Mouse (Mus musculus) gastrocnemius, postnatal 36 days (tissue): Measurements from ENCODE around the gene Wdr35. TPM values are rescaled to one million over a fixed set of nuclear protein-coding genes. Genes with fewer than 3 reads are reported as not detected.
"Not testable (repeated sequence)": the region's sequence is repeated elsewhere in the genome, so short reads cannot be mapped to it uniquely, and the experiment has no call there.

ENCODE experiments used
- DNase-seq, 2 experiments: peaks; one replicate each; pipeline ENCODE4 v3.0.0; 2022
- intact Hi-C: fragments of 180-260 bp; cut with DNase I; formaldehyde crosslinking; loops from one replicate; pipeline ENCODE4 v1.15.1; 2025
- total RNA-seq, 2 experiments: library from RNA; stranded (reverse); gene quantifications; 2 replicates each; pipeline ENCODE4 v1.2.3; 2021

The Wdr35 gene
- total RNA-seq, 2 experiments from 2014 or later, result 9.3 to 10.6 TPM

DNA sequence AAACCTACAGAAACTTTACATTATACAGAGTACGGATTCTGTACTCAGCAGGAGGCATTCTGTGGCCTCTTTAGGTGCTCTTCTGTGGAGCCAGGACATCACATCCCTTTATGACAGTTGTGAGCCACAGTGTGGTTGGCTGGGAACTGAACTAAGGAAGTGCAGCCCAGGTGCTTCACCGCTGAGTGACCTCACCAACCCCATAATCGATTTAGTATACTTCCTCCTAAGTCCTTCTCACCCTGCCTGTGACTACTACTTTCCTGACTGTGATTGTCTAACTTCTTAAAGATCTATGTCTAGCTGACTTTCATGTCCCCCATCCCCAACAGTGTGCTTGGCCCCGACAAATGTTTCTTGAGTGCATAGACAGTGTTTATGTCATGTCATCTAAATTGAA is 24.6 kb downstream of the Wdr35 start:
- intact Hi-C loops, result no loop called here

DNA sequence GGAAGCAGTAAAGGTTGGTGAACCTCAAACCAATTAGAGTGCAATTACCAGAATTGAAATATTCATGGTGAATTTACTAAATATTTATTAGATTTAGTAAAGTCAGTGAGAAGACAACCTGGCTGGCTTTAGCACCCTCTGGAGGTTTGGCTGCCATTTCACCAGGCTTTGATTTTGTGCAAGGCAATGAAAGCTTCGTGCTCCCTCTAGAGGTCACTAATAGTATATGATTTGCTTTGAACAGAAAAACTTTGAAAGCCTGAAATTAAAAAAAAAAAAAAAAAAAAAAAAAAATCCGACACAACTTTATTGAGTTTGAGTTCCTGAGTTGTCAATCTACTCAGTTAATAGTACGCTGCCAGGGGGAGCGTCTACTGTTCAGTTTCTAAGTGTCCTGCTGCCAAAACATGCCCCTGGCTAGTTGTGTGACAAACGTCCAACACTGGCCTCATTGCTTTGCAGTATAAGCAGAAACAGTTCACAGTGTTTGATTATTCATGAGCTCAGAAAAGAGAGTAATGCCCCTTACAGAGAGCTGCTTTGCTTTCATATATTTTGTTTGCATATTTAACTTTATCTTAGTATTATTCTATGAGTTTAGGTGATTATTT is 28.5 kb downstream of the Wdr35 start:
- DNase-seq, result peak in 1 of 2 experiments; percentile 59
- intact Hi-C loops, result loop anchor here (1.0 to 10.0 kb wide), 3 partner anchors 113 to 307 kb away; partner anchors contain the start of gene Sdc1

More for the DNA sequence above, 24.6 kb downstream of the Wdr35 start:
- no peak for DNase-seq

DNA sequence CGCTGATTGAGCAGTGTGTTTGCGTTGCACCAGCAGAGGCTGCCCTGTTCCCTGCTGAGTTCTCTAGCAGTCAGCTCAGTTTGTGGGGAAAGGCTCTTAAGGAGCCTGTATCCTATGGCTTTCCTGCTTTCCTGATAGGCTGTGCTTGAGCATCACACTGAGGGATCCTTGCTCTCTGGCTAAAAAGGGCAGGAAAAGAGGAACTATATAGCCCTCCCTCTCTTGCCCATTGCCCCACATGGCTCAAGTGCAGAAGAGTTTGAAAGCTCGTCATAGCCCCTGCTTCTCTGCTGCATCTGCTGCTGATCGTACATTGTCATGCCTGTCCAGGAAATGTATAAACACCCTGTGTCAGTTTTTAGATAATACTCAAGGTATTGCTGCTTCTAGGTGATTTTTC is 33.5 kb downstream of the Wdr35 start:
- intact Hi-C loops, result loop anchor here (10.0 kb wide), 1 partner anchor 312 kb away; no protein-coding TSS in a partner anchor
- no peak for DNase-seq

DNA sequence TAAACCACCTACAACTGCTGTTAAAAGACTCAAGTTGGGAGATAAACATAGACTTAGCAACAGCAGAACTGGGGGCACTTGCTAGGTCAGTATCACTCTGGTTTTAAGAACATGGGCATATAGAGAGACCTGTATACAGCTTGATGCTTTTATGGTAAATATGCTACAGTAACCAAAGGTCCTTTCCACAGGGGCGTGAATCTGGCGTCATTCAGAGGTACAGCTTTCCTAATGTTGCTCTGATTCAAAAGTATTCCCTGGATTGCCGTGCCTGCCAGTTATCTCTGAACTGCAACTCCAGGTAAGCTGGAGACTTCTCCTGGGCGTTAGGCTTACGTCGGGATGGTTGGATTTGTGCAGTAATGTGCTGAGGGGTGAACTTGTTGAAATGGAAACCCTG is 34.1 kb downstream of the Wdr35 start:
- DNase-seq, result no peak
- intact Hi-C loops, result loop anchor here (10.0 kb wide), 1 partner anchor 313 kb away; no protein-coding TSS in a partner anchor

DNA sequence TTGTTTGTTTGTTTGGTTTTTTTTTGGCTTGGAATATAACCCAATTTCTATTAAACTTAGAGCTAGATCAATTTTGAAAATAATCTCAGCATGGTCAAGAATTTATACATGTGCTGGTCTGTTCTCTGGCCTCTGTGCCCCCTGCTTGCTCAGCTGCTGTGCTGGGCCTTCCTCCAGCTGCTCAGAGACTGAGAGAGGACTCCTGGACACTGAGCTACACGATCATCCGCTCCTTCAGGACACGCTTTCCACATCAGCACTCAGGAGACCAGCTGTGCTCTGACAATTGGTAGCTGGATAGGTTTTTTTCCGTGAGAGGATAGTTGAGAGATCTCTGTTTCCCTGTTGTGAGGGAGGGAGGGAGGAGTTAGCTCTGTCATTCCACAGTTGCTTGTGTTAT is 36.6 kb downstream of the Wdr35 start:
- no peak for DNase-seq
- intact Hi-C loops, result no loop called here

DNA sequence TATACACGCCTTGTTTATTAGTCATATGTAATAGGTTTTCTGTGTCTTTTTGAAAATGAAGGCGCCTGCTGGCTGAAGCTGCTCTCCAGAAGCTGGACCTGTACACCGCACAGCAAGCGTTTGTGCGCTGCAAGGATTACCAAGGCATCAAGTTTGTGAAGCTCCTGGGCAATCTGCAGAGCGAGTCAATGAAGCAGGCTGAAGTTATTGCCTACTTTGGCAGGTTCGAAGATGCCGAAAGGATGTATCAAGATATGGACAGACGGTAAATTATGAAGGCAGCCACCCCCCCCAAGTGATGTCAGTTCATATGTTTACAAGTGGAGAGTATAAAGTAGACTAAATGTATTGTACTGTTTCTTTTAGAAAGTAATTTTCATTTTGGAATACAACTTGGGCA is 42.7 kb downstream of the Wdr35 start:
- intact Hi-C loops, result no loop called here
- DNase-seq, result no peak

DNA sequence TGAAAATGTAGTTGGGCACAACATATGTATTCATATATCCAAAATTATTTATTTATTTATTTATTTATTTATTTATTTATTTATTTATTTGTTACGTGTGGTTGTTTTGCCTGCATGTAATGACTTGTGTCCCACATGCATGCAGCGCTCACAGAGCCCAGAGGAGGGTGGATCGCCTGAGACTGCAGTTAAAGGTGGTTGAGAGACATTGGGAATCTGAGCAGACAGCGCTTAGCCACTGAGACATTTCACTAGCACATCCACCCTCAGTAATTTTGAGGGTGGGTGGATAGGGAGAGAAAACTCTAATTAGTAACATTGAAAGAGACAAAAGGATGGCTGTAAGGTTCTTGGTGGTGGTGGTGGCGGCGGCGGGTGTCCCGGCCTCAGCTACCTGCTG is 46.7 kb downstream of the Wdr35 start:
- intact Hi-C loops, result no loop called here
- DNase-seq, result no peak

DNA sequence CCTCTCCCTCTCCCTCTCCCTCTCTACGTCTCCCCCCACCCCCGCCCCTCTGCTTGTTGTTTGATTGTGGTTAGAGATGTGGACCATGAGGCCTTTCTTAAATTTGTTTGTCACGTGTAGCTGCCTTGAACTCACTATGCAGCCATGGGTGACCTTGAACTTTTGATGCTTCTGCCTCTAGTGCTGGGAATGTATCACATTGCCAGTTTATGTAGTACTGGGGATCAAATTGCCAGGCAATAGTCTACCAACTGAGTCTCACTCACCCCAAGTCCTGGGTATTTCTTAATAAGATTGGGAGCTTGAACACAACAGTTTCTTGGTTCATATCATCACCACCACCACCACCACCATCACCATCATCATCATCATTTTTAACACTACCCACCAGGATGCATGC is 47.3 kb downstream of the Wdr35 start:
- intact Hi-C loops, result no loop called here
- DNase-seq, result no peak

DNA sequence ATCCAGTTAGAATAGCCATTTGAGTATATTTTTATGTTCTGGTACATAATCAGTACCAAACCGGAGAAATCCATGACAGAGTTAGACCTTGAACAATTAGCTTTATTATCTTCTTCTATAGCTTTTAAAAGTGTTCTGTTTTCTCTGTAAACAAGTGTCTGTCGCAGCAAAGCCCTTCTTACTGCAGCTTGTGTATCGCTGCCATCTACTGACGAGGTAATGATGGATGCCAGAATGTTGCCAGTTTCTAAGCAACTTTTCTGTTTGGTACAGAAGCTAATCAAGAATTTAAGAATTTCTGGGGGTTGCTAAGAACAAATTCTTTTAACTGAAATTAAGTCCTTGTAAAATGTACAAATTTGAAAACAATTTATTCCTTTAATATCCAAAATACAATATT is 49.3 kb downstream of the Wdr35 start:
- intact Hi-C loops, result no loop called here
- no peak for DNase-seq

DNA sequence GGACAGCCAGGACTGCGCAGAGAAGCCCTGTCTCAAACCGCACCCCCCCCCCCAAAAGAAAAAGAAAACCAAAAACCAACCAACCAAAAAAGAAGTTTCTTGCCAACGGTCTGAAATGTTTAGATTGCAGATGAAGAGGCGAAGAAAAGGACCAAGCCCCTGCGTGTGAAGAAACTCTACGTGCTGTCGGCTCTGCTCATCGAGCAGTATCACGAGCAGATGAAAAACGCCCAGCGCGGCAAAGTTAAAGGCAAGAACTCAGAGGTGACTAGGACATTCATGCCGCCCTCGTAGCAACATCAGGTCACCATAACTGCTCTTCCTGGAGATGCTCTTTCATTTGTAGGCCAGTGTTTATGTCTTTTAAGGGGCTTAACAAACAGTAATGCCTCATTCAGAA is 50.4 kb downstream of the Wdr35 start:
- no peak for DNase-seq
- intact Hi-C loops, result no loop called here

DNA sequence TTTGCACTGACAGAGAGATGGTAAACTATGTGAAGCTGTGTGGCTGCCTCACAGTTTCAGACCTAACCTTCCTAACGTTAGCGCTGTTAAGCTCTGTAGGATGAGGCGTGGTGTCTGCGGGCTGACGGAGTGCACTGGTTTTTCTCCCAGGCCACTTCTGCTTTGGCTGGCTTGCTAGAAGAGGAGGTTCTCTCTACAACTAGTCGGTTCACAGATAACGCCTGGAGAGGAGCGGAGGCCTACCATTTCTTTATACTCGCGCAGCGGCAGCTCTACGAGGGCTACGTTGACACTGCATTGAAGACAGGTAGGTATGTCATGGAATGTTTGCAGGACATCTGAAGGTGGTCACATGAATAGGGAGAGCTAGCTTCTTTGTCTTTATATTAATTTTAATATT is 51.0 kb downstream of the Wdr35 start:
- intact Hi-C loops, result no loop called here
- DNase-seq, result no peak

DNA sequence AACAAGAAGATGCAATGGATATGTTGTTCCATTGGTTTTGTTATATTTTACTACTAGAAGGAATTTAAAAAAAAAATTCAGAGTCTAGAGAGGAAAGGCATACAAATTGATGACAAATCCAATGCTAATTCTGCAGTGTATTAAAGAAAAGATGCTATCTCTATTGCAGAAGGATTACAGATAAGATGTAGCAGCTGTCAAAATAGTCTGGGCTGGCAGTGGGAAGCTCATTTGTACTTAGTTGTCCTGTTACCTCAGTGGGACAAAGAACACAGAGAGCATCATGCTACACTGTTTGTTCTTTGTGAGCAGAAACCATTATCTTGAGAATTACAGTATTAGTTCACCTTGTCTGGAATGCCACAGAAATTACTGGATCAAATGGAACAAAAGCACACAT is 53.2 kb downstream of the Wdr35 start:
- DNase-seq, result no peak
- intact Hi-C loops, result no loop called here

DNA sequence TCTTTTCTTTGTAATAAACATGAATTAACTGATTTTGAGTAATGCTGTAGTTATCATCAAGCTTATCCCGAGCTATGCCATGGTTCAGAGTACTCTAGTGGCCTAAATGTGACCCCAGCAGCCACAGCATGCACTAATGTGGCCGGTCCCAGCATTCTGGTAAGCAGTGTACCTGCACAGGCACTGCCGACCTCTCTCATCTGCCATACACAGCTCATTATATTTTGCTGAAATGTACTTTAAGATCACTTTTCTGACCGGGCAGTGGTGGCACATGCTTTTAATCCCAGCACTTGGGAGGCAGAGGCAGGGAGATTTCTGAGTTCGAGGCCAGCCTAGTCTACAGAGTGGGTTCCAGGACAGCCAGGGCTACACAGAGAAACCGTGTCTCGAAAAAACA is 55.1 kb downstream of the Wdr35 start:
- intact Hi-C loops, DNase-seq: not testable (repeated sequence)

DNA sequence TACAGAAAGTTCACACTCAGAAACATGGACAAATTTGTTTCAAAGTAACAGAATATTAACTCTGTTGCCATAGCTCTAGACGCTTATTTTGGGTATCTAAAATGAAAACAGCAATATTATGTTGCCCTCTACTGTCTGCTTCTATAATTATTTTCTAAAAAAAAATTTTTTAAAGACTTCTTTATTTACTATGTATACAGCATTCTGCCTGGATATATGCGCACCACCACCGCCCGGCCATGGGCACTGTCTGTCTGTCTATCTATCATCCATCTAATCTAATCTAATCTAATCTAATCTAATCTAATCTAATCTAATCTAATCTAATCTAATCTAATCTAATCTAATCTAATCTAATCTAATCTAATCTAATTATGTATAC is 55.8 kb downstream of the Wdr35 start:
- no peak for DNase-seq
- intact Hi-C loops, result no loop called here

DNA sequence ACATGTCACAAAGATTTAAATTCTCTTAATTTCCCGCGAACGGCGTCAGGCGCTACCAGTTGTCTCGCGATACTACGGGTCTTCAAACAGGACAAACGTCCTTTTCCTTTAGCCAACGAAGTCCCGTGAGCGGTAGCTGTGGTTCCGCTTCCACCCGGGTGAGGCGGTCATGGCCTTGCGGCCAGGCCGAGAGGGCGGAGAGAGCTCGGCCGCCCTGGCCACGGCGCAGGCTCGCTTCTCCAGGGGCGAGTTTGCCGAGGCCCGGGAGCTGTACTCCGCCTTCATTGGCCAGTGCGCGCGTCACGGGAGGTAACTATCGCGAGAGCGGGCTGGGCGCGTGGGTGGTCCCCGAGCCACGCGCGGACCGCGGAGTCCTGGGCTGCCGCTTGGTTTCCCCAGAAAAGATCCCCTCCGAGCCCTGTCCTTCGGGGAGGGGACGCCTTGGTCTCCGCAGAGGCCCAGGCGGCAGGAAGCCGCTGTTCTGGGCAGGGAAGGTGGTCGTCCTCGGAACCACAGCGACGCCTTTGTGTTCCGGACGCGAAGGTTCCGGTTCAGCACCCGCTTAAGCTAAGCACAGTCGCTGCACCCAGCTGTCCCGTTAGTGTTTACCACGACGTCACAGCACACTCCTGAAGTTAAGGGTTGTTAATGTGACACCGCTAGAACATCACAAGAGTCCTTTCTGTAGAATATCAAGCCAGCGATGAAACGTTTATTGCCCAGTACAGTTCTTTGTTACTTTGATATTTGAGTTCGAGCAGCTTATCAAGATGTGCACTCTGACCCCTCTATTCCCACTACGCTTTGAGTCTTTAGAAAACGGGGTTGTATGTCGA is 56.4 kb downstream of the Wdr35 start, which contains the start of gene Ttc32:
Ttc32 (plus strand) TSS at position 110 of the 836 bp plus-strand sequence.
- intact Hi-C loops, result no loop called here
- peak; percentile 92 to 96 for DNase-seq

DNA sequence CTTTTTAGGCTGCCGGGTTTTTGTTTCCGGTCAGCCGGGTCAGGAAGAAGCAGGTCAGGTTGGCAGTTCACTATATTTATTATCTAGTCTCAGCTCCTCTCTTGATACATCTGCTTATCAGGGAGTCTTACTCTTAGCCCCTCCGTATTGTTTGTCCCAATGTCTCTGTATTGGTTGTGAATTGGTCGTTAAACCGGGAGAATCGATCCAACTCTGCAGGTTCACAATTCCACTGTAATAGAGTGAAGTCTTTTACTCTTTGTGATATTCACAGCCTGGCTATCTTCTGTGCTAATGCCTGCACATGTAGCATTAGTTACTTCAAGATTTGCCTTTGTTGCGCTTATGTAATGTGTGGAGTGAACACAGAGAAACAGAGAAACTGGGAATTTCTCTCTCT is 57.5 kb downstream of the Wdr35 start:
- intact Hi-C loops, result no loop called here
- DNase-seq, result no peak

DNA sequence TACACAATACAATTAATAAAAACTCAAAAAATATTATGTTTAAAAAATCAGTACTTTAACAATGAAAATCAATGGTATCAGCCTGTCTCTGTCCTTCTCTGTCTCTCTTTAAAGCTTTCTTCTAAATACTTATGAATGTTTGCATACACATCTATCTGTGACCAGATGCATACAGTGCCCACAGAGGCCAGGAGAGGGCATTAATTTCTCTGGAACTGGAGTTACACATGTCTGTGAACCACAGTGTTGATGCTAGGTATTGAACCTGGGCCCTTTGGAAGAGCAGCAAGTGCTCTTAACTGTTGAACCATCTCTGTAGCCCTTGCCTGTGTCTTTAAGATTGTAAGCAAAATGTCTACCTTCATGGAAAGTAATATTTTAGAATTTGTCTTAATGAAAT is 59.4 kb downstream of the Wdr35 start:
- intact Hi-C loops, result no loop called here
- DNase-seq, result no peak

DNA sequence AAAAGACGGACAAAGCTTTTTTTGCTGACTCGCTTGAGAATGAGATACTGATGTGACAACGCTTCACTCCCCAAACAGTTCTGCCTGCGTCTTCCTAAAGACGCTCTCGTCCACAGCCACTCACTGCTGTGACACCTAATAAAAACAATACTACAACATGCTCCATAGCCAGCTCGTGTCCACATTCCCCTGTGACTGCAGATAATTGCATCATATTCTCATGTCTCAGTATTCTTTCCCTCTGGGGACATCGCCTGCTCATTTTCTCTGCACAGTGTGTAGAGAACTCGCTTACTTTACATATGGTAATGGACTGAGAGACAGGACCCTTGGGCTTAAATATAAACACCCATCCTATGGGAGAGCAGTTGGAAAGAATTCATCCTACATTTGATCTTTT is 62.7 kb downstream of the Wdr35 start:
- intact Hi-C loops, result no loop called here
- no peak for DNase-seq

DNA sequence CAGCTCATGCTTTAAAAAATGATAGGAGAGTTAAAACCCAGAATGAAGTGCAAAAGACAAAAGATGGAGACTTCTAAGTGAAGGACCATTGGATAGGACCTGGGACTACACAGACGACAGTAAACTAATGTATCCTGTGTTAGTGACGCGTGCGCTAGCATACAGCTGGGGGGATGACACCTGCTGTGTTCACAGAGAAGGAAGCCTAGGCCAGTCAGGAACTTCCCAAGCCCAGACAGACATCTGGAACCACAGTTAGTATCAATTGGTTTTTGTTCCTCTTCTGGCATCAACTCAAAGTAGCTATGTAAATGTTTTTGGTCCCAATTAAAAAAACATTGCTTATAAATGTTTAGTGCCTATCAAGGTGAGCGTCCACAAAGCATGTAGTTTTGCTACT is 66.5 kb downstream of the Wdr35 start:
- intact Hi-C loops, result no loop called here
- no peak for DNase-seq

DNA sequence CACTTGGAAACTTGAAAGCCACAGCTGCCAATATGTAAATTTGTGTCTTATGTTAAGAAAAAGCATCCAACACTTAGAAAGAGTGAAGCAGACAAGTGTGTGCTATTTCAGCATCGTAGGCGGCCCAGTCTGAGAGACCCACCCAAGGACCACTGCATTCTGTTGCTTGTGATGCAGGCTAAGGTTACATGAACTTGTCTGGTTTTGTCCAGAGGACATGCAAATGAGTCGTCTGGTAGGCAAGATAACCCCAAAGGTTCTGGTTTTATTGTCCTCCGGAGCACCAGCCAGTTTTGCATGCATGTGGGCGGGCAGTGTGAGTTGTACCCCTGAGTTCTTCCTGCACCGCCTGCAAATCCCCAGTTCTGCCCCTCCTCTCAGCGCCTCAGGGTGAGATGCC is 67.0 kb downstream of the Wdr35 start:
- intact Hi-C loops, result no loop called here

DNA sequence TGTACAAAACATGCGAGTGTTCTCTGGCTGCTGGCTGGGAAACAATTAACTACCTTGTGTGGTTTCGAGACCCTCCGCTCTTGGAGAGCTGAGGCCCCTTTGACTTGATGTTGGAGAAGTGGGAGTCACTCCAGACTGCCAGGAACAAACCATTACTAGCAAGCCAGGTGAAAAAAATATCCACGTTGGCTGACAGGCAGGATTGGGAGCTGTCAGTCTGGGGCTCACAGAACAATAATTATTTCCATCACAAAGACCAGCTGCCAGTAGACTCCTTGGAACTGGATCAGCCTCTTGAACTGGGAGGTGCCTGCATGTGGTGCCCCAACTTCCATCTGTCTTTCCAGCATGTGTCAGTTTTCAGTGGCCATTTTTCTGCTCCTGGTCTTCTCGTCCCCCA is 68.6 kb downstream of the Wdr35 start:
- no peak for DNase-seq
- intact Hi-C loops, result no loop called here

More for the DNA sequence above, 67.0 kb downstream of the Wdr35 start:
- no peak for DNase-seq

DNA sequence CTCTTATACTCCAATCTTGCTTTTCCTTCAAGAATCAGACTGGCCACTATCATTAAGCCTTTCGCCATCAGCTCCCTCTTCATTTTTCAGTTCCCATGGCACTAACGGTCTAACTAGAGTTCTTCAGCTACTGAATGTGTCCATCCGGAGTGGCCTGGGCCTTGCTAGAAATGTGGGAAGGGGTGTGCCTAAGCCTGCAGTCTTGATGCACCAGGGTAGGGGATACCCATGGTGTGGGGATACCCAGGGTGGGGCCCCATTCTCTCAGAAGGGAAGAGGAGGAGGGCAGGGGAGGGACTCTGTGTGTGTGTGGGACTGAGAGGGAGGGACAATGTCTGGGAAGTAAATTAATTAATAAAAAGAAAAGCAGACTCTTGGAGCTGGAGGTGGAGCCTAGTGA is 69.1 kb downstream of the Wdr35 start:
- no peak for DNase-seq
- intact Hi-C loops, result no loop called here
